Mouse (Mus musculus): ENCODE data around the gene Ankrd33b.

DNA sequence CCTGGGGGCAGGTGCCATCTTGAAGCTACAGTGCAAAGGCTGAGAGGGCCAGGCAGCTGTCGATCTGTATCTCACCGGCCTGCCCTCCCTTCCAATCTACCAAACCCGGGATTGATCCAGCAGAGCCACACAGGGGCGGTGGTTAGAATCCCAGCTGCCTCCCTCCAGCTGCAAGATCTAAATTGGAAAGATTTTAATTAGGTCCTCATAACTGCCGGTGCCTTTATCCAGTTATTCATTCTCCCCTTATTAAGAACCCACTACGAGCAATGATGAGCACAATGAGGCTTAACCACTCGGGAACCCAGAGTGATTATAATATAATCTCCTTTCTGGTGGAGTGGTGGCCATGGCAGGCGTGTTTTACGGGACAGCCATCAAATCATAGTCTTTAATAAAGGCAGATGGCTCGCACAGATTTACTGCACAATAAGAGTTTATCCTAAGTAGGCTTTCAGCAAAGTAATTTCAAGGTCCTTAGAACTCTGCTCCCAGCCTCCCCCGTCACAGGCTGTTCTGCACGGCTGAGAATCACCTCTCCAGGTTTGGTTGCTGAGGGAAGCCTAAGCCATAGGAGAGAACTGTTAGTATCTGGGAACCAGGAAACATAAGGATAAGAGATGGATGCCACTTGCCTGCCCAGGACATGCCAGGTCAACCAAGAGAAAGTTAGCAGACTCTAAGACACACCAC, 34.8 kb upstream of the Ankrd33b start:
- TF ChIP-seq CTCF (IDR thresholded peaks at IDR 0.05; ENCODE audit: extremely low read depth, insufficient read length, insufficient replicate concordance, low read depth, low read length) (no peak), POLR2A (IDR thresholded peaks at IDR 0.05; ENCODE audit: low read depth, low read length) (no peak)

Data from small intestine, adult 2 months (tissue).